Mouse (Mus musculus) neural tube, embryonic 11.5 days (tissue): ENCODE measurements around the gene Elf1. TPM values are rescaled to one million over a fixed set of nuclear protein-coding genes. Genes with fewer than 3 reads are reported as not detected.
"Not testable (repeated sequence)": the region's sequence is repeated elsewhere in the genome, so short reads cannot be mapped to it uniquely, and the experiment has no call there.

Experiments
- ATAC-seq: fragments of 200-750 bp; cut with Nextera tagmentation; 2 replicates; pipeline ENCODE4 v1.8.0; 2017; ENCODE audit warnings: moderate number of reproducible peaks, mild to moderate bottlenecking, moderate TSS enrichment, moderate library complexity; ENCODE audit not compliant: insufficient read depth, low FRiP score, low TSS enrichment
- DNase-seq: peaks from one replicate; pipeline ENCODE4 v3.0.0-alpha.2; 2015; ENCODE audit warnings: low spot score
- H3K27ac ChIP-seq: fragments of 300-500 bp; sonication (generic); 2 replicates; pipeline ENCODE4 v1.5.1; 2014; ENCODE audit warnings: low read depth, mild to moderate bottlenecking, low read length
- H3K27me3 ChIP-seq: fragments of 300-500 bp; sonication (generic); 2 replicates; pipeline ENCODE4 v1.6.1; 2014; ENCODE audit warnings: mild to moderate bottlenecking, low read length, mixed read lengths; ENCODE audit not compliant: control insufficient read depth, insufficient read depth
- H3K36me3 ChIP-seq: fragments of 300-500 bp; sonication (generic); 2 replicates; pipeline ENCODE4 v1.6.1; 2014; ENCODE audit warnings: mild to moderate bottlenecking, low read length, moderate library complexity, mixed read lengths; ENCODE audit not compliant: control insufficient read depth, insufficient read depth
- H3K4me1 ChIP-seq: fragments of 300-500 bp; sonication (generic); 2 replicates; pipeline ENCODE4 v1.6.1; 2014; ENCODE audit warnings: low read length, mixed read lengths; ENCODE audit not compliant: control insufficient read depth, insufficient read depth
- H3K4me2 ChIP-seq: fragments of 300-500 bp; sonication (generic); 2 replicates; pipeline ENCODE4 v1.6.1; 2014; ENCODE audit warnings: low read depth, mild to moderate bottlenecking, moderate library complexity
- H3K4me3 ChIP-seq: fragments of 300-500 bp; sonication (generic); 2 replicates; pipeline ENCODE4 v1.5.1; 2014; ENCODE audit warnings: low read depth, low read length
- H3K9ac ChIP-seq: fragments of 300-500 bp; sonication (generic); 2 replicates; pipeline ENCODE4 v1.6.1; 2014; ENCODE audit warnings: mild to moderate bottlenecking, low read length
- H3K9me3 ChIP-seq: fragments of 300-500 bp; sonication (generic); 2 replicates; pipeline ENCODE4 v1.6.1; 2016; ENCODE audit warnings: low read length; ENCODE audit not compliant: control insufficient read depth
- WGBS: fragments of 180-500 bp; shearing (Covaris S2); extraction: QIAGEN DNeasy Blood & Tissue Kit; methylation state at CpG from one replicate; pipeline ENCODE4 v1.1.7; 2014; 5-methylcytosine and 5-hydroxymethylcytosine counted together
- polyA plus RNA-seq: library from polyadenylated mRNA; unstranded; fragments of >200 nt; fragmentation: Nextera tagmentation; extraction: Ambion mirVana; gene quantifications from 2 replicates; pipeline ENCODE4 v1.2.1, GENCODE M21; 2014

Elf1 gene
- polyA plus RNA-seq, 1 experiment from 2014 or later = 8.2 TPM

GRCm38 (mm10) chr14:79534206-79534605 lies 53.2 kb downstream of the Elf1 start:
- H3K9ac ChIP-seq = no peak overlapping the region
- H3K4me1 ChIP-seq = no peaks in the 10 kb centered on the region
- no peaks in the 10 kb centered on the region for H3K9me3 ChIP-seq
- no peak overlapping the region for H3K4me3 ChIP-seq
- no peaks in the 10 kb centered on the region for H3K27me3 ChIP-seq
- DNase-seq (no peak), ATAC-seq (no peak)
- no peak overlapping the region for H3K27ac ChIP-seq
- H3K36me3 ChIP-seq = no peaks in the 10 kb centered on the region
- WGBS = 86% methylated on average over 3 of the region's 3 CpGs
- H3K4me2 ChIP-seq = no peak overlapping the region

- H3K27me3 ChIP-seq, H3K4me1 ChIP-seq, ATAC-seq, H3K27ac ChIP-seq, H3K9me3 ChIP-seq, DNase-seq, H3K36me3 ChIP-seq, H3K4me2 ChIP-seq, H3K9ac ChIP-seq, H3K4me3 ChIP-seq: not testable (repeated sequence)
- WGBS = 88% methylated on average over 4 of the region's 4 CpGs
Observed at GRCm38 (mm10) chr14:79534656-79535055, 53.7 kb downstream of the Elf1 start.

- Histone ChIP-seq H3K4me3 (no peak overlapping the region), H3K4me1 (no peaks in the 10 kb centered on the region)
- ATAC-seq = no peak
Observed at GRCm38 (mm10) chr14:79535318-79535717, 54.3 kb downstream of the Elf1 start.

DNA sequence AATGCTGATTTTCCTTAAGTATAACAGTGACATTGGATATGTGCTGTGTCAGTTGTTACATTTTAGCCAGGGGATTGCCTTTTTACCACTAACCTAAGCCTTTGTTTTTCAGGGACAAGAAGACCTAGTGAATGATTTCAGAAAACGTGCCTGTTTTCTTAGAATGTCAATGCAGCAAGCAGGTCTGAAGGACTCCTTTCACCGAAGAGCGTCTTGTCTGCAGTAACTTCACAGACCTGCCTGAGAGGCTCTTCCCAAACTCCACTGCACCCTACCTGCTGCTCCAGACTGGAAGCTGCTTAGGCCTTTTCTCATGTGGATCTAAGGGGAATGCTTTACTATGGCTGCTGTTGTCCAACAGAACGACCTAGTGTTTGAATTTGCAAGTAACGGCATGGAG lies 55.0 kb downstream of the Elf1 start:
- no peak overlapping the region for H3K4me3 ChIP-seq
- no peak overlapping the region for H3K9ac ChIP-seq
- H3K4me1 ChIP-seq = no peaks in the 10 kb centered on the region
- H3K4me2 ChIP-seq = no peak overlapping the region
- H3K9me3 ChIP-seq = no peaks in the 10 kb centered on the region
- H3K27ac ChIP-seq = no peak overlapping the region
- ATAC-seq = no peak
- no peaks in the 10 kb centered on the region for H3K27me3 ChIP-seq
- no peak for DNase-seq
- H3K36me3 ChIP-seq = no peaks in the 10 kb centered on the region
- WGBS = 84% methylated on average over 5 of the region's 5 CpGs

More at GRCm38 (mm10) chr14:79535318-79535717, 54.3 kb downstream of the Elf1 start:
- Histone ChIP-seq H3K36me3 (no peaks in the 10 kb centered on the region), H3K9me3 (no peaks in the 10 kb centered on the region), H3K9ac (no peak overlapping the region), H3K4me2 (no peak overlapping the region), H3K27me3 (no peaks in the 10 kb centered on the region), H3K27ac (no peak overlapping the region)
- WGBS = 85% methylated on average over 10 of the region's 10 CpGs
- DNase-seq = no peak

DNA sequence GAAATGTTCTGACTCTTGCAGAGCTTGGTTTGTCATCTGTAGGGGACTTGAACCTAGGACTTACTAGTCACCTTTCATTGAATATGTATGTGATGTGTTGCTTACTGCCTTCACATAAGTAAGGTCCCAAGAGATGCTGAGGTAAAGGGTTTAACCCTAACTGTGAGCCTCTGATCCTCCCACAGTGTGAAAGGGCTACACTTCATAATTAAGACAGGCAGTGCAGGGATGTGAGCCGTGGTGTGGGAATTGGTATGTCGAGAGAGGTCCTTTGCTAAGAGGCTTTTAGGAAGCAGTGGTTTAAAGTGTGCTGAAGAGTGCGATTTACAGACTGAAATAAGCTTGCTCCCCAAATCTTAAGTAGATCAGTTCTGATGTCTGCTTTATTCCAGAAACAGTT lies 55.8 kb downstream of the Elf1 start:
- no peaks in the 10 kb centered on the region for H3K27me3 ChIP-seq

DNA sequence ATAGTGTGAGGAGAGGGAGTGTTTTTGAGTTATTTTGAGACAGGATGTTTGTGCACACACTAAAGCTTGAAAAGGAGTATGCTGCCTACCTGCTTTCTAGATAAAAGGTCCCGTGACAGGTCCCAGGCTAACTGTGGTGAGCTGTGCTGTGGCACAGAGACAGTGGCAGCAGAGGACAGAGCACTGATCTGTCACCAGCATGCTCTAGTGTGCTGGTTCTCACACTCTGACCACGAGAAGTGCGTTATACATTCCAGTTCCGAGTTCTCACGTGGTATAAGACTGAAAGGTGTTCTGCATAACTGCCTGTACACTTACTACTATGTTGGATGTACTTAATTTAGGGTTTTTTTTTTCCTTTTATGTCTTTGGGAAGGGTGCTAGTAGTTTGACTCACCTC lies 56.5 kb downstream of the Elf1 start:
- Histone ChIP-seq H3K4me2 (no peak overlapping the region), H3K27ac (no peak overlapping the region), H3K36me3 (no peaks in the 10 kb centered on the region), H3K4me3 (no peak overlapping the region), H3K9ac (no peak overlapping the region), H3K9me3 (no peaks in the 10 kb centered on the region), H3K4me1 (no peaks in the 10 kb centered on the region), H3K27me3 (no peaks in the 10 kb centered on the region)
- 92% methylated on average over 5 of the region's 5 CpGs for WGBS
- no peak for DNase-seq
- ATAC-seq = no peak

More for the DNA sequence above, 55.8 kb downstream of the Elf1 start:
- ATAC-seq (no peak), DNase-seq (no peak)
- H3K9ac ChIP-seq = no peak overlapping the region
- H3K4me1 ChIP-seq = no peaks in the 10 kb centered on the region
- WGBS = 82% methylated on average over 3 of the region's 3 CpGs
- no peaks in the 10 kb centered on the region for H3K9me3 ChIP-seq
- no peak overlapping the region for H3K4me3 ChIP-seq
- H3K36me3 ChIP-seq = no peaks in the 10 kb centered on the region
- no peak overlapping the region for H3K4me2 ChIP-seq
- no peak overlapping the region for H3K27ac ChIP-seq

- H3K4me3 ChIP-seq = no peak overlapping the region
- no peaks in the 10 kb centered on the region for H3K27me3 ChIP-seq
- no peak overlapping the region for H3K27ac ChIP-seq
- no peak for ATAC-seq
- H3K9ac ChIP-seq = no peak overlapping the region
- no peaks in the 10 kb centered on the region for H3K9me3 ChIP-seq
- H3K36me3 ChIP-seq = no peaks in the 10 kb centered on the region
- H3K4me2 ChIP-seq = no peak overlapping the region
- no peaks in the 10 kb centered on the region for H3K4me1 ChIP-seq
- no peak for DNase-seq
Observed at GRCm38 (mm10) chr14:79537921-79538320, 56.9 kb downstream of the Elf1 start.

DNA sequence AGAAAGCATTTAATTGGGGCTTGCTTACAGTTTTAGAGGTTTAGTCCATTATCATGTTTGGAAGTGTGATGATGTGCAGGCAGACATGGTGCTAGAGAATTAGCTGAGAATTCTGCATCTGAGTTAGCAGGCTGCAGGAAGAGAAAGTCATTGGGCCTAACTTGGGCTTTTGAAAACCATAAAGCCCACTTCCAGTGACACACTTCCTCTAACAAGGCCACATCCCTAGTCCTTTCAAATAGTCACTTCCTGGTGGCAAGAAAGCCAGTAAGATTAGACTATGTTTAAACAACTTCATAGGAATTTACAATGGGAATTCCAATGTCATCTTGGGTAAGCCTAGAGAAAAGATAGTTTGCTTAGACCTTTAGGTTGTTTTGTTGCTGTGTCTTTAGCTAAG lies 60.6 kb downstream of the Elf1 start:
- Histone ChIP-seq H3K9me3 (no peaks in the 10 kb centered on the region), H3K36me3 (no peaks in the 10 kb centered on the region), H3K27me3 (no peaks in the 10 kb centered on the region), H3K27ac (no peak overlapping the region), H3K4me1 (no peaks in the 10 kb centered on the region), H3K4me2 (no peak overlapping the region), H3K4me3 (no peak overlapping the region), H3K9ac (no peak overlapping the region)
- ATAC-seq (no peak), DNase-seq (no peak)

GRCm38 (mm10) chr14:79549343-79549742 lies 68.3 kb downstream of the Elf1 start:
- WGBS = 83% methylated on average over 7 of the region's 7 CpGs

More at GRCm38 (mm10) chr14:79549343-79549742, 68.3 kb downstream of the Elf1 start:
- Histone ChIP-seq H3K27ac (no peak overlapping the region), H3K9ac (no peak overlapping the region), H3K9me3 (no peaks in the 10 kb centered on the region), H3K4me1 (no peaks in the 10 kb centered on the region), H3K27me3 (no peaks in the 10 kb centered on the region), H3K4me3 (no peak overlapping the region), H3K36me3 (no peaks in the 10 kb centered on the region), H3K4me2 (no peak overlapping the region)
- ATAC-seq (no peak), DNase-seq (no peak)
